Mouse (Mus musculus) erythroblast, embryonic 14.5 days (primary cell): ENCODE results near the gene Inava.

Experiments used
- GATA1 ChIP-seq: IDR thresholded peaks from 2 replicates; pipeline ENCODE4 v1.6.1; 2012; ENCODE audit warnings: low read length, inconsistent platforms, mixed read lengths
- TAL1 ChIP-seq: IDR thresholded peaks from 3 replicates; pipeline ENCODE4 v1.6.1; 2012; ENCODE audit warnings: low read length, inconsistent platforms, mixed read lengths

- TF ChIP-seq GATA1 (no peak), TAL1 (no peak)
These were observed 1.7 kb downstream of the Inava start for GRCm38 (mm10) chr1:136232285-136232926.
